28 mouse cellular contexts compared by ENCODE assay signal in genomic region chr16:93531937-93532336, GRCm38 (mm10).
A peak's percentile ranks its signal among the peaks of the same experiment; 100 is the strongest.
DNase-seq lines count a peak whose midpoint lies in the region; ATAC-seq and TF ChIP-seq lines count a peak whose summit lies in the region.
"Had no signal": no experiment of that assay in that cellular context is flagged by ENCODE, and none has a peak within 500 bp of the region (broad histone marks: within the 10 kb centered on the region; RNA-seq: fewer than 3 reads in every experiment).

No protein-coding gene starts in this region.

- no peaks in the 10 kb centered on the region for H3K4me1 ChIP-seq in intestine, postnatal 0 days (replicated peaks; ENCODE audit: control insufficient read depth, insufficient read depth, low read length)
- no peaks in the 10 kb centered on the region for H3K4me1 ChIP-seq in intestine, embryonic 16.5 days (ENCODE audit: control insufficient read depth, insufficient read depth, low read length)
- no peaks in the 10 kb centered on the region for H3K4me1 ChIP-seq in midbrain, postnatal 0 days (ENCODE audit: insufficient read depth, low read length)
- no peaks in the 10 kb centered on the region for H3K4me1 ChIP-seq in midbrain, embryonic 14.5 days (ENCODE audit: control insufficient read depth, insufficient read depth, low read length)
- H3K4me1 ChIP-seq in stomach, postnatal 0 days (replicated peaks; ENCODE audit: control insufficient read depth, insufficient read depth) = no peaks in the 10 kb centered on the region
- H3K4me1 ChIP-seq: forebrain, embryonic 12.5 days; heart, embryonic 12.5 days; midbrain, embryonic 15.5 days had no signal

- H3K27me3 ChIP-seq in intestine, postnatal 0 days (replicated peaks; ENCODE audit: control insufficient read depth, insufficient read depth, low read length) = no peaks in the 10 kb centered on the region
- no peaks in the 10 kb centered on the region for H3K27me3 ChIP-seq in intestine, embryonic 16.5 days (replicated peaks; ENCODE audit: control insufficient read depth, insufficient read depth, low read length)
- H3K27me3 ChIP-seq in midbrain, postnatal 0 days (ENCODE audit: insufficient read depth, low read length) = no peaks in the 10 kb centered on the region
- H3K27me3 ChIP-seq in midbrain, embryonic 14.5 days (ENCODE audit: control insufficient read depth, insufficient read depth, low read length) = no peaks in the 10 kb centered on the region
- no peaks in the 10 kb centered on the region for H3K27me3 ChIP-seq in stomach, postnatal 0 days (ENCODE audit: control insufficient read depth, insufficient read depth, low read length)
- H3K27me3 ChIP-seq: forebrain, embryonic 12.5 days; limb, embryonic 13.5 days; midbrain, embryonic 15.5 days had no signal

- H3K27ac ChIP-seq in intestine, postnatal 0 days (ENCODE audit: low read depth, low read length) = no peak overlapping the region
- H3K27ac ChIP-seq in intestine, embryonic 16.5 days (ENCODE audit: low read length) = no peak overlapping the region
- no peak overlapping the region for H3K27ac ChIP-seq in midbrain, postnatal 0 days (ENCODE audit: low read depth, low read length)
- H3K27ac ChIP-seq in midbrain, embryonic 14.5 days (replicated peaks; ENCODE audit: low read depth, low read length) = no peak overlapping the region
- H3K27ac ChIP-seq in stomach, postnatal 0 days (replicated peaks) = no peak overlapping the region
- H3K27ac ChIP-seq: forebrain, embryonic 12.5 days; heart, adult 2 months; hindbrain, embryonic 14.5 days; left cerebral cortex, adult 2 months; limb, embryonic 13.5 days; midbrain, embryonic 15.5 days had no signal

- no peak for ATAC-seq in intestine, postnatal 0 days
- no peak for ATAC-seq in intestine, embryonic 16.5 days
- no peak for ATAC-seq in midbrain, postnatal 0 days (ENCODE audit: low FRiP score)
- no peak for ATAC-seq in midbrain, embryonic 14.5 days (ENCODE audit: low FRiP score, low TSS enrichment)
- no peak for ATAC-seq in stomach, postnatal 0 days (ENCODE audit: low FRiP score, low TSS enrichment)
- ATAC-seq: inflammation-experienced regulatory T-cells, adult 6 months; midbrain, embryonic 15.5 days had no signal

- H3K9ac ChIP-seq in intestine, postnatal 0 days (ENCODE audit: low read depth, low read length) = no peak overlapping the region
- H3K9ac ChIP-seq in intestine, embryonic 16.5 days (ENCODE audit: low read depth, low read length) = no peak overlapping the region
- no peak overlapping the region for H3K9ac ChIP-seq in midbrain, postnatal 0 days (replicated peaks; ENCODE audit: low read length, poor library complexity, severe bottlenecking)
- H3K9ac ChIP-seq in midbrain, embryonic 14.5 days (replicated peaks; ENCODE audit: low read length) = no peak overlapping the region
- no peak overlapping the region for H3K9ac ChIP-seq in stomach, postnatal 0 days (ENCODE audit: low read length)
- H3K9ac ChIP-seq: forebrain, embryonic 12.5 days; heart, embryonic 12.5 days; hindbrain, embryonic 14.5 days; limb, embryonic 13.5 days; midbrain, embryonic 15.5 days had no signal

- 76% methylated on average over 8 of the region's 8 CpGs for WGBS in intestine, postnatal 0 days
- 80% methylated on average over 8 of the region's 8 CpGs for WGBS in intestine, embryonic 16.5 days
- WGBS in midbrain, postnatal 0 days = 83% methylated on average over 8 of the region's 8 CpGs
- 82% methylated on average over 8 of the region's 8 CpGs for WGBS in midbrain, embryonic 14.5 days
- WGBS in stomach, postnatal 0 days = 78% methylated on average over 8 of the region's 8 CpGs

- no peaks in the 10 kb centered on the region for H3K36me3 ChIP-seq in intestine, postnatal 0 days (ENCODE audit: control insufficient read depth, insufficient read depth)
- H3K36me3 ChIP-seq in intestine, embryonic 16.5 days (ENCODE audit: control insufficient read depth, insufficient read depth, low read length) = no peaks in the 10 kb centered on the region
- no peaks in the 10 kb centered on the region for H3K36me3 ChIP-seq in midbrain, postnatal 0 days (ENCODE audit: insufficient read depth, low read length)
- no peaks in the 10 kb centered on the region for H3K36me3 ChIP-seq in midbrain, embryonic 14.5 days (ENCODE audit: control insufficient read depth, insufficient read depth, low read length)
- H3K36me3 ChIP-seq in stomach, postnatal 0 days (ENCODE audit: control insufficient read depth, insufficient read depth, low read length) = no peaks in the 10 kb centered on the region
- H3K36me3 ChIP-seq: forebrain, embryonic 12.5 days; heart, embryonic 12.5 days; limb, embryonic 13.5 days; midbrain, embryonic 15.5 days had no signal

- TF ChIP-seq CTCF in intestine, postnatal 0 days (IDR thresholded peaks at IDR 0.05; ENCODE audit: low read depth) = 0 out of 2 replicates have a peak, but pooled peaks have one; percentile 25
- peak; percentile 20; the same call in 1 of the 2 replicates for TF ChIP-seq CTCF in midbrain, postnatal 0 days (IDR thresholded peaks at IDR 0.05)
- peak; percentile 32 for TF ChIP-seq CTCF in stomach, postnatal 0 days (IDR thresholded peaks at IDR 0.05; ENCODE audit: low read depth)

- DNase-seq in midbrain, postnatal 0 days (ENCODE audit: low spot score) = no peak
- DNase-seq in midbrain, embryonic 14.5 days = no peak
- DNase-seq in ES-CJ7 (ENCODE audit: low read depth, low spot score) = peak; percentile 17
- no peak for DNase-seq in stomach, postnatal 0 days (ENCODE audit: low spot score)
- no peak for DNase-seq in embryo, embryonic 9.5 days (ENCODE audit: extremely low spot score)
- DNase-seq: adrenal gland, postnatal 14 days; cerebellum, adult 11 months; cerebellum, adult 9-11 months; gastrocnemius, postnatal 25 days; heart, adult 2 months; heart, postnatal 4 days; kidney, adult 2 months; kidney, postnatal 14 days; lung, adult 18-20 months; lung, postnatal 10 days; spleen, adult 18-20 months; thymus, postnatal 4 days had no signal

- TF ChIP-seq EP300 in stomach, postnatal 0 days (optimal IDR thresholded peaks at IDR 0.05) = no peak

- H3K4me2 ChIP-seq in intestine, postnatal 0 days (replicated peaks; ENCODE audit: low read depth) = no peak overlapping the region
- H3K4me2 ChIP-seq in intestine, embryonic 16.5 days (ENCODE audit: low read depth, low read length) = no peak overlapping the region
- H3K4me2 ChIP-seq in midbrain, postnatal 0 days (ENCODE audit: low read depth, low read length, poor library complexity, severe bottlenecking) = no peak overlapping the region
- no peak overlapping the region for H3K4me2 ChIP-seq in midbrain, embryonic 14.5 days (ENCODE audit: low read length)
- H3K4me2 ChIP-seq in stomach, postnatal 0 days (replicated peaks; ENCODE audit: low read depth) = no peak overlapping the region
- H3K4me2 ChIP-seq: forebrain, embryonic 12.5 days; heart, embryonic 12.5 days; hindbrain, embryonic 14.5 days; limb, embryonic 13.5 days; liver, embryonic 11.5 days; midbrain, embryonic 15.5 days had no signal

- H3K4me3 ChIP-seq in intestine, postnatal 0 days (ENCODE audit: low read depth, low read length) = no peak overlapping the region
- H3K4me3 ChIP-seq in intestine, embryonic 16.5 days (ENCODE audit: low read length) = no peak overlapping the region
- no peak overlapping the region for H3K4me3 ChIP-seq in midbrain, postnatal 0 days (ENCODE audit: low read depth, low read length)
- no peak overlapping the region for H3K4me3 ChIP-seq in midbrain, embryonic 14.5 days (replicated peaks; ENCODE audit: low read depth, low read length)
- no peak overlapping the region for H3K4me3 ChIP-seq in stomach, postnatal 0 days (ENCODE audit: low read depth, low read length)
- H3K4me3 ChIP-seq: erythroblast, embryonic 14.5 days; forebrain, embryonic 12.5 days; heart, adult 2 months; heart, embryonic 12.5 days; left cerebral cortex, adult 2 months; limb, embryonic 13.5 days; midbrain, embryonic 15.5 days had no signal

- no peaks in the 10 kb centered on the region for H3K9me3 ChIP-seq in intestine, postnatal 0 days (ENCODE audit: control insufficient read depth)
- no peaks in the 10 kb centered on the region for H3K9me3 ChIP-seq in intestine, embryonic 16.5 days (ENCODE audit: control insufficient read depth, low read length)
- no peaks in the 10 kb centered on the region for H3K9me3 ChIP-seq in midbrain, postnatal 0 days (ENCODE audit: low read length)
- H3K9me3 ChIP-seq in midbrain, embryonic 14.5 days (ENCODE audit: control insufficient read depth, low read length) = no peaks in the 10 kb centered on the region
- no peaks in the 10 kb centered on the region for H3K9me3 ChIP-seq in stomach, postnatal 0 days (ENCODE audit: control insufficient read depth, low read length)
- H3K9me3 ChIP-seq: forebrain, embryonic 12.5 days; heart, embryonic 12.5 days; limb, embryonic 13.5 days; midbrain, embryonic 15.5 days had no signal
